Mouse (Mus musculus) olfactory bulb, adult 2 months (tissue): ENCODE results near the gene Supt5.

Experiments used
- CTCF ChIP-seq: fragments of 200-500 bp; IDR thresholded peaks from 2 replicates; pipeline ENCODE4 v1.5.1; 2012; ENCODE audit warnings: low read depth, mild to moderate bottlenecking, low read length, moderate library complexity; ENCODE audit not compliant: insufficient read depth
- POLR2A ChIP-seq: fragments of 200-500 bp; IDR thresholded peaks from 2 replicates; pipeline ENCODE4 v1.6.1; 2012; ENCODE audit warnings: mild to moderate bottlenecking, low read depth, low read length, moderate library complexity; ENCODE audit not compliant: insufficient read depth

DNA sequence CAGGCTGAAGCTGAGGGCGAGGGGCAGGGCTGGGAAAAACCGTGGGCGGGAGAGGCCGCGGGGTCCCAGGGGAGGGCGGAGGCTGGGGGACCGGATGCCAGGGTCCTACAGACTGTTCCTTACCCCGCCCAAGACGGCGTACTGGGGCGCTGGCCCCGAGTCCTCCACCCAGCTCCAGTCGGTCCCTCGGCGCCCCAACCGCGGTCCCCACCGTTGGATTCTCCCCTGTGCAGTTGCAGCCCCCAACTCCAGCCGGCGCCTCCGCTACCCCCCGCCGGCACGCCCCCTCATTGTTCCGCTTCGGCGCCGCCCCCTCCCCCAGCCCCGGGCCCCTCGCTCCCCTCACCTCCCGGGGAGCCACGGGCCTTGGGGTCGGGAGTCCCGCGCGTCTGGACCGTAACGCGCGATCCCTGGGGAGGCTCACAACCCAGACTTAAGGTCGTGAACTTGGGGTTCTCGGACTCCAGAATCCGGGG is 33.0 kb upstream of the Supt5 start:
- no peak for TF ChIP-seq POLR2A
- TF ChIP-seq CTCF, result no peak
